Mouse (Mus musculus): ENCODE measurements around the gene Trpc6.

DNA sequence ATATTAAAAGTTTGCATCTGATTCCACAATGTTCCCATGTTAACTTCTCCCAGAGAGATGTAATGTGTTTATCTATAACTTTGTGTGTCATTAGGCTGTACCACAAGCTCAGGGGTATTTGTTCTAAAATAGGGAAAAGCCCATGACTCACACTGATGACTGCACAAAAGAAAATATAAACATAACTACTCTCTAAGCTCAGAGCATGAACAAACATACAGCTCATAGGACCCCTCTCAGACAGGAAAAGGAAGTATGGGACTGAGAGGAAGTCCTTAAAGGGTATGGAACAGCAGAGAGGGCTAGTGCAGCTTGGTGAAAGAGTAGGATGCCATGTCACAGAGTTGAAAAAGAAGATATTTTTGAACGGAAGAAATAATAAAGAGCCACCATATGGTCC lies 14.6 kb downstream of the Trpc6 start:
- TF ChIP-seq CTCF (IDR thresholded peaks at IDR 0.05; ENCODE audit: control insufficient read depth, insufficient read depth, low read length) (no peak), POLR2A (IDR thresholded peaks at IDR 0.05; ENCODE audit: borderline replicate concordance, control insufficient read depth, low read depth, low read length) (no peak)

Data from bone marrow, adult 2 months (tissue).